Mouse (Mus musculus) MEL (cell line): ENCODE data around the gene Zfp512b. TPM values are rescaled to one million over a fixed set of nuclear protein-coding genes. Genes with fewer than 3 reads are reported as not detected.

ENCODE experiments used
- DNase-seq: peaks from one replicate; pipeline ENCODE4 v3.0.0; 2011; ENCODE audit warnings: low read depth, low spot score
- H3K27ac ChIP-seq: 2 replicates; pipeline ENCODE4 v1.5.1; 2012; ENCODE audit warnings: low read depth, mild to moderate bottlenecking, control low read depth, low read length, moderate library complexity; ENCODE audit not compliant: control insufficient read depth
- H3K27me3 ChIP-seq, 2 experiments: fragments of 150-350 bp in 1 of 2; sonication (generic) in 1 of 2; 2 replicates each; pipeline ENCODE4 v1.6.1; 2012; ENCODE audit warnings: low read length in 2 of 2, mild to moderate bottlenecking in 2 of 2, improper control_type of control experiment in 1 of 2, moderate library complexity in 1 of 2; ENCODE audit not compliant: insufficient read depth in 2 of 2, control insufficient read depth in 1 of 2
- H3K36me3 ChIP-seq, 2 experiments: 2 replicates each; pipeline ENCODE4 v1.6.1; 2012 to 2014; ENCODE audit warnings: low read length in 2 of 2, improper control_type of control experiment in 1 of 2, inconsistent platforms in 1 of 2, mild to moderate bottlenecking in 1 of 2; ENCODE audit not compliant: insufficient read depth in 2 of 2, control insufficient read depth in 1 of 2
- H3K4me1 ChIP-seq, 2 experiments: fragments of 150-350 bp in 1 of 2; sonication (generic) in 1 of 2; 2 replicates each; pipeline ENCODE4 v1.6.1; 2012; ENCODE audit warnings: low read length in 2 of 2, improper control_type of control experiment in 1 of 2, mild to moderate bottlenecking in 1 of 2; ENCODE audit not compliant: insufficient read depth in 2 of 2, control insufficient read depth in 1 of 2
- H3K4me3 ChIP-seq, 2 experiments: fragments of 150-350 bp in 1 of 2; sonication (generic) in 1 of 2; 2 replicates each; pipeline ENCODE4 v1.5.1; 2012; ENCODE audit warnings: low read depth in 2 of 2, low read length in 2 of 2, mild to moderate bottlenecking in 2 of 2, moderate library complexity in 2 of 2, control low read depth in 1 of 2, improper control_type of control experiment in 1 of 2; ENCODE audit not compliant: control insufficient read depth in 1 of 2, insufficient read depth in 1 of 2
- H3K79me2 ChIP-seq: 2 replicates; pipeline ENCODE4 v1.6.1; 2012; ENCODE audit warnings: mild to moderate bottlenecking, low read length, moderate library complexity; ENCODE audit not compliant: control insufficient read depth, poor library complexity, insufficient read depth
- H3K9ac ChIP-seq: 2 replicates; pipeline ENCODE4 v1.6.1; 2012; ENCODE audit warnings: low read depth, mild to moderate bottlenecking, control low read depth, low read length, moderate library complexity; ENCODE audit not compliant: control insufficient read depth, poor library complexity, severe bottlenecking
- H3K9me3 ChIP-seq: fragments of 150-350 bp; sonication (generic); replicated peaks from 2 replicates; pipeline ENCODE4 v1.6.1; 2012; ENCODE audit warnings: mild to moderate bottlenecking, low read length, improper control_type of control experiment, moderate library complexity; ENCODE audit not compliant: insufficient read depth
- CTCF ChIP-seq, 3 experiments: IDR thresholded peaks in 2 of 3; conservative IDR thresholded peaks in 1 of 3; 2 replicates each; pipeline ENCODE4 v1.5.1; 2011 to 2012; ENCODE audit warnings: low read length in 3 of 3, low read depth in 2 of 3, mild to moderate bottlenecking in 2 of 3, improper control_type of control experiment in 1 of 3, inconsistent platforms in 1 of 3, mixed read lengths in 1 of 3, moderate library complexity in 1 of 3; ENCODE audit not compliant: control insufficient read depth in 1 of 3, insufficient read depth in 1 of 3, poor library complexity in 1 of 3, severe bottlenecking in 1 of 3
- E2F4 ChIP-seq: IDR thresholded peaks from 2 replicates; pipeline ENCODE4 v1.6.1; 2011; ENCODE audit warnings: low read depth, low read length, improper control_type of control experiment, borderline replicate concordance
- ELF1 ChIP-seq: IDR thresholded peaks from 2 replicates; pipeline ENCODE4 v1.6.1; 2014; ENCODE audit warnings: low read depth, mild to moderate bottlenecking, inconsistent platforms, low read length, improper control_type of control experiment, moderate library complexity
- EP300 ChIP-seq, 2 experiments: IDR thresholded peaks; 2 replicates each; pipeline ENCODE4 v1.6.1; 2011; ENCODE audit warnings: improper control_type of control experiment in 2 of 2, low read length in 2 of 2, low read depth in 1 of 2, mild to moderate bottlenecking in 1 of 2
- ETS1 ChIP-seq: IDR thresholded peaks from 2 replicates; pipeline ENCODE4 v1.6.1; 2012; ENCODE audit warnings: low read depth, mild to moderate bottlenecking, inconsistent platforms, low read length, improper control_type of control experiment, moderate library complexity
- HCFC1 ChIP-seq: IDR thresholded peaks from 2 replicates; pipeline ENCODE4 v1.6.1; 2012; ENCODE audit warnings: low read depth, mild to moderate bottlenecking, inconsistent platforms, low read length, improper control_type of control experiment, moderate library complexity
- MAFK ChIP-seq: IDR thresholded peaks from 2 replicates; pipeline ENCODE4 v1.6.1; 2011; ENCODE audit warnings: low read depth, mild to moderate bottlenecking, low read length, improper control_type of control experiment, borderline replicate concordance
- MYC ChIP-seq: IDR thresholded peaks from 2 replicates; pipeline ENCODE4 v1.6.1; 2011; ENCODE audit warnings: low read depth, mild to moderate bottlenecking, low read length, improper control_type of control experiment, moderate library complexity
- POLR2A ChIP-seq, 2 experiments: IDR thresholded peaks; 2 replicates each; pipeline ENCODE4 v1.6.1; 2011 to 2012; ENCODE audit warnings: low read length in 2 of 2, mild to moderate bottlenecking in 2 of 2, control low read depth in 1 of 2, improper control_type of control experiment in 1 of 2, low read depth in 1 of 2, moderate library complexity in 1 of 2; ENCODE audit not compliant: control insufficient read depth in 1 of 2, insufficient read depth in 1 of 2, poor library complexity in 1 of 2
- RAD21 ChIP-seq: IDR thresholded peaks from 2 replicates; pipeline ENCODE4 v1.6.1; 2011; ENCODE audit warnings: mild to moderate bottlenecking, low read depth, low read length, improper control_type of control experiment
- RCOR1 ChIP-seq: IDR thresholded peaks from 2 replicates; pipeline ENCODE4 v1.6.1; 2012; ENCODE audit warnings: low read depth, mild to moderate bottlenecking, inconsistent platforms, low read length, improper control_type of control experiment
- SIN3A ChIP-seq: IDR thresholded peaks from 2 replicates; pipeline ENCODE4 v1.6.1; 2012; ENCODE audit warnings: low read length, improper control_type of control experiment, inconsistent platforms
- TBP ChIP-seq: IDR thresholded peaks from 2 replicates; pipeline ENCODE4 v1.8.0; 2011; ENCODE audit warnings: low read depth, low read length, improper control_type of control experiment
- TCF12 ChIP-seq: IDR thresholded peaks from 2 replicates; pipeline ENCODE4 v1.6.1; 2014; ENCODE audit warnings: low read depth, mild to moderate bottlenecking, inconsistent platforms, low read length, improper control_type of control experiment, moderate library complexity
- UBTF ChIP-seq: IDR thresholded peaks from 2 replicates; pipeline ENCODE4 v1.6.1; 2012; ENCODE audit warnings: low read depth, mild to moderate bottlenecking, inconsistent platforms, low read length, improper control_type of control experiment, moderate library complexity, borderline replicate concordance; ENCODE audit not compliant: insufficient read depth
- USF2 ChIP-seq, 2 experiments: IDR thresholded peaks; 2 replicates each; pipeline ENCODE4 v1.6.1; 2011 to 2012; ENCODE audit warnings: improper control_type of control experiment in 2 of 2, low read length in 2 of 2, borderline replicate concordance in 1 of 2, inconsistent platforms in 1 of 2, low read depth in 1 of 2, mild to moderate bottlenecking in 1 of 2; ENCODE audit not compliant: insufficient read depth in 1 of 2
- ZKSCAN1 ChIP-seq: IDR thresholded peaks from 2 replicates; pipeline ENCODE4 v1.6.1; 2012; ENCODE audit warnings: low read depth, mild to moderate bottlenecking, inconsistent platforms, low read length, improper control_type of control experiment, moderate library complexity
- polyA plus RNA-seq, 2 experiments: library from polyadenylated mRNA; stranded (reverse) in 1 of 2; unstranded in 1 of 2; fragments of >175 nt in 1 of 2; fragments of >200 nt in 1 of 2; gene quantifications; 2 replicates each; pipeline versions ENCODE4 v1.2.1 to v1.2.4; 2012; ENCODE audit warnings: low replicate concordance in 2 of 2, low read depth in 1 of 2; ENCODE audit not compliant: insufficient read length in 2 of 2, insufficient read depth in 1 of 2, missing spikeins in 1 of 2
- total RNA-seq: library from RNA; depleted of rRNA; stranded (reverse); fragments of 300-350 nt; gene quantifications from 2 replicates; pipeline ENCODE4 v1.2.3, GENCODE M21; 2012

Zfp512b gene
- total and polyA plus RNA-seq, 3 experiments, result 15.5 to 37.6 TPM; not detected in 1

- Histone ChIP-seq H3K4me3 (no peak overlapping the region), H3K4me1 (peaks cover 4 to 19% of the 10 kb centered on the region in 2 experiments), H3K79me2 (peaks cover 15% of the 10 kb centered on the region), H3K36me3 (peaks cover 0 to 14% of the 10 kb centered on the region in 2 experiments; a peak in 2 of 4 replicates), H3K27ac (no peak overlapping the region), H3K9ac (no peak overlapping the region), H3K27me3 (no peaks in the 10 kb centered on the region), H3K9me3 (no peaks in the 10 kb centered on the region)
- TF ChIP-seq CTCF (IDR thresholded peaks at IDR 0.05 in 2 of 3, conservative IDR thresholded peaks at IDR 0.05 in 1 of 3; ENCODE audit: control insufficient read depth in 1 of 3, insufficient read depth in 1 of 3, low read depth in 2 of 3, low read length in 3 of 3, poor library complexity in 1 of 3, severe bottlenecking in 1 of 3) (no peak), TCF12 (no peak), RAD21 (no peak), USF2 (IDR thresholded peaks at IDR 0.05; ENCODE audit: borderline replicate concordance in 1 of 2, insufficient read depth in 1 of 2, low read depth in 1 of 2, low read length in 2 of 2) (no peak), MYC (no peak), MAFK (no peak), TBP (no peak)
- no peak for DNase-seq
Measured at GRCm38 (mm10) chr2:181602367-181602766, 9.8 kb upstream of the Zfp512b start.

GRCm38 (mm10) chr2:181601751-181602145 is 9.1 kb upstream of the Zfp512b start:
- DNase-seq, result no peak
- Histone ChIP-seq H3K27ac (no peak overlapping the region), H3K27me3 (no peaks in the 10 kb centered on the region), H3K36me3 (peaks cover 0 to 14% of the 10 kb centered on the region in 2 experiments; a peak in 2 of 4 replicates), H3K9ac (peak overlapping the region; percentile 96), H3K9me3 (no peaks in the 10 kb centered on the region), H3K4me3 (peak overlapping the region; percentile 80 to 84), H3K79me2 (peaks cover 15% of the 10 kb centered on the region), H3K4me1 (peaks cover 4 to 20% of the 10 kb centered on the region in 2 experiments)
- no peak for TF ChIP-seq MAFK
- TF ChIP-seq HCFC1, result no peak
- no peak for TF ChIP-seq ZKSCAN1
- TF ChIP-seq E2F4, result no peak
- TF ChIP-seq ETS1, result no peak
- TF ChIP-seq TBP, result no peak
- TF ChIP-seq POLR2A (IDR thresholded peaks at IDR 0.05; ENCODE audit: control insufficient read depth in 1 of 2, insufficient read depth in 1 of 2, low read depth in 1 of 2, low read length in 2 of 2, poor library complexity in 1 of 2), result no peak
- TF ChIP-seq EP300 (IDR thresholded peaks at IDR 0.05; ENCODE audit: low read depth in 1 of 2, low read length in 2 of 2), result no peak
- TF ChIP-seq UBTF, result no peak
- no peak for TF ChIP-seq RCOR1
- no peak for TF ChIP-seq SIN3A
- TF ChIP-seq ELF1, result no peak
- TF ChIP-seq, all 39 proteins: peak for 0
